ENCODE assay signal across 9 mouse cellular contexts in the genomic region with DNA sequence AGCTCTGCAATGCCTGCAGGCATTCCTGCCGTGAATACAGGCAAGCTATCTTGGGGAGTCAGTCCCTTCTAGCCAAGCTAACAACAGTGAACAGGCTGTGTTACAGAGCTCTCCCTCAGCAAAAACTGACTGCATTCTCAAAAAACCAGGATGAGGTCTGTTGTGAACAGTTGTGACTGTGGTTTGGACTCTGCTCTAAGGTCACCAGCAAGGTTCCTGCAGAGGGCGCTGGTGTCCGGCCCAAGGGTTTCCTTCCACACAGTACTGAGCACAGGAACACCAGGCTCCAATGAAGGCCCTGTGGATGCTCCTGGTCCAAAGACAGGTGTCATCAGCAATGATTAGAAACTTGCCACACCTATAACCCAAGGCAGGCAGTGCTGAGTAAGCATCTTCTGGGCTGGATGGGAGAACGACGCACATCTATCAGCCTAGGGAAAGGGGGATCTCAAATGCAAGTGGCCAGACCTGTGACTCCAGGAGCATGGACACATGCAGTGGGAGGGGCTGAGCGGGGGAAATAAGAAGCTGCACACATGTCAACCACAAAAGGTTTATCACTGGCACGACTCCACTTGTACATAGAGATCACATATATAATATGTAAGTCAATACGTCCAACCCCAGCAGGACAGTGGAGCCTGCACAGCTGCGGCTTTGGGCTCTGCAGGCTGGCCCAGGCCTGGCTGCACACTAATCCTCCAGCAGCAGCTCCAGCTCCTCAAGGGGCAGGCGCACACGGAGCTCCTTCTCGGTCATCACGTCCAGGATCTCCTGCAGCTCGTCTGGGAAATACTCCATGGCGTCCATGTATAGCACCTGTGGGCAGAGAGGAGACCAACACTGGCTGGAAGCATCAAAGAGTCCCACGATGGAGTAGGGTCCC. TPM values are rescaled to one million over a fixed set of nuclear protein-coding genes. Genes with fewer than 3 reads are reported as not detected.
A peak's percentile ranks its signal among the peaks of the same experiment; 100 is the strongest.
DNase-seq lines count a peak whose midpoint lies in the region; ATAC-seq lines count a peak whose summit lies in the region.
"Had no signal": no experiment of that assay in that cellular context is flagged by ENCODE, and none has a peak within 500 bp of the region (broad histone marks: within the 10 kb centered on the region; RNA-seq: fewer than 3 reads in every experiment).

No protein-coding gene starts in this region.

- whole genome bisulfite sequencing in hindbrain, embryonic 13.5 days, result 85% methylated on average over 16 of the region's 16 CpGs
- 80% methylated on average over 16 of the region's 16 CpGs for WGBS in hindbrain, embryonic 16.5 days
- WGBS in intestine, embryonic 16.5 days, result 82% methylated on average over 16 of the region's 16 CpGs

- peaks cover 88% of the 10 kb centered on the region for H3K36me3 ChIP-seq in hindbrain, embryonic 13.5 days
- peaks cover 48% of the 10 kb centered on the region for H3K36me3 ChIP-seq in hindbrain, embryonic 16.5 days (ENCODE audit: control insufficient read depth, insufficient read depth, low read length)
- H3K36me3 ChIP-seq in intestine, embryonic 16.5 days (ENCODE audit: control insufficient read depth, insufficient read depth, low read length), result peaks cover 26% of the 10 kb centered on the region

- no peaks in the 10 kb centered on the region for H3K27me3 ChIP-seq in hindbrain, embryonic 13.5 days
- H3K27me3 ChIP-seq in hindbrain, embryonic 16.5 days (replicated peaks; ENCODE audit: control insufficient read depth, insufficient read depth, low read length), result no peaks in the 10 kb centered on the region
- H3K27me3 ChIP-seq in intestine, embryonic 16.5 days (replicated peaks; ENCODE audit: control insufficient read depth, insufficient read depth, low read length), result no peaks in the 10 kb centered on the region

- ATAC-seq in hindbrain, embryonic 13.5 days (ENCODE audit: low FRiP score), result 0 out of 2 replicates have a peak, but pooled peaks have one; percentile 29
- no peak for ATAC-seq in hindbrain, embryonic 16.5 days
- 0 out of 2 replicates have a peak, but pooled peaks have one; percentile 17 for ATAC-seq in intestine, embryonic 16.5 days
- ATAC-seq in activated CD4-positive, CD25-positive, alpha-beta regulatory T cell, adult 4 months, result no peak

- no peak overlapping the region for H3K4me2 ChIP-seq in hindbrain, embryonic 13.5 days
- no peak overlapping the region for H3K4me2 ChIP-seq in hindbrain, embryonic 16.5 days (ENCODE audit: low read length)
- no peak overlapping the region for H3K4me2 ChIP-seq in intestine, embryonic 16.5 days (ENCODE audit: low read depth, low read length)

- peak; percentile 39 for DNase-seq in thymus, postnatal 4 days
- DNase-seq in thymus, postnatal 0 days (ENCODE audit: low spot score), result no peak
- DNase-seq in ovary, adult 18-20 months (ENCODE audit: low spot score), result no peak
- DNase-seq in gastrocnemius, adult 8-10 months (ENCODE audit: low spot score in 2 of 2), result no peak
- DNase-seq: heart, postnatal 14 days had no signal

- H3K9ac ChIP-seq in hindbrain, embryonic 13.5 days, result no peak overlapping the region
- no peak overlapping the region for H3K9ac ChIP-seq in hindbrain, embryonic 16.5 days (ENCODE audit: low read depth, low read length)
- H3K9ac ChIP-seq in intestine, embryonic 16.5 days (ENCODE audit: low read depth, low read length), result no peak overlapping the region

- 0 out of 2 replicates have a peak, but pooled peaks cover 2% of the 10 kb centered on the region for H3K4me1 ChIP-seq in hindbrain, embryonic 13.5 days (replicated peaks)
- no peaks in the 10 kb centered on the region for H3K4me1 ChIP-seq in hindbrain, embryonic 16.5 days (ENCODE audit: control insufficient read depth, insufficient read depth, low read depth, low read length)
- H3K4me1 ChIP-seq in intestine, embryonic 16.5 days (ENCODE audit: control insufficient read depth, insufficient read depth, low read length), result peaks cover 8% of the 10 kb centered on the region; the same call in 1 of the 2 replicates

- H3K9me3 ChIP-seq in hindbrain, embryonic 13.5 days, result no peaks in the 10 kb centered on the region
- H3K9me3 ChIP-seq in hindbrain, embryonic 16.5 days (ENCODE audit: control insufficient read depth, low read length), result no peaks in the 10 kb centered on the region
- no peaks in the 10 kb centered on the region for H3K9me3 ChIP-seq in intestine, embryonic 16.5 days (ENCODE audit: control insufficient read depth, low read length)

- no peak overlapping the region for H3K4me3 ChIP-seq in hindbrain, embryonic 13.5 days
- H3K4me3 ChIP-seq in hindbrain, embryonic 16.5 days (ENCODE audit: low read length), result no peak overlapping the region
- H3K4me3 ChIP-seq in intestine, embryonic 16.5 days (ENCODE audit: low read length), result no peak overlapping the region

- no peak overlapping the region for H3K27ac ChIP-seq in hindbrain, embryonic 13.5 days
- no peak overlapping the region for H3K27ac ChIP-seq in hindbrain, embryonic 16.5 days (ENCODE audit: low read depth, low read length)
- H3K27ac ChIP-seq in intestine, embryonic 16.5 days (ENCODE audit: low read length), result no peak overlapping the region

RNA-seq across cellular contexts. Expression of gene Psmc1, which starts 15.2 kb away (rescaled TPM):
- 282 and 285 TPM in 2 replicates for polyA plus RNA-seq in hindbrain, embryonic 13.5 days (2015; fragmentation: Nextera tagmentation; extraction: Ambion mirVana)
- 276 and 284 TPM in 2 replicates for polyA plus RNA-seq in hindbrain, embryonic 16.5 days (2015; fragmentation: Nextera tagmentation; extraction: Ambion mirVana)
- polyA plus RNA-seq in thymus, postnatal 0 days (2015; fragmentation: Nextera tagmentation; extraction: Ambion mirVana), result 277 and 292 TPM in 2 replicates
- 223 and 239 TPM in 2 replicates for polyA plus RNA-seq in intestine, embryonic 16.5 days (2015; fragmentation: Nextera tagmentation; extraction: Ambion mirVana)
- polyA plus RNA-seq in activated CD4-positive, CD25-positive, alpha-beta regulatory T cell, adult 4 months (2017; shearing (Covaris generic)), result 100 to 1,000 TPM; 201 to 218 TPM
- total RNA-seq in gastrocnemius, adult 8-10 months (2022), result 100 to 1,000 TPM; 142 to 173 (median 149) TPM

RNA-seq across cellular contexts. Expression of gene Nrde2, which starts 34.3 kb away (rescaled TPM):
- polyA plus RNA-seq in hindbrain, embryonic 13.5 days (2015; fragmentation: Nextera tagmentation; extraction: Ambion mirVana), result 14.4 and 14.9 TPM in 2 replicates
- 11.9 and 13.6 TPM in 2 replicates for polyA plus RNA-seq in hindbrain, embryonic 16.5 days (2015; fragmentation: Nextera tagmentation; extraction: Ambion mirVana)
- 23.5 and 27.0 TPM in 2 replicates for polyA plus RNA-seq in thymus, postnatal 0 days (2015; fragmentation: Nextera tagmentation; extraction: Ambion mirVana)
- polyA plus RNA-seq in intestine, embryonic 16.5 days (2015; fragmentation: Nextera tagmentation; extraction: Ambion mirVana), result 7.9 and 9.0 TPM in 2 replicates
- 10 to 100 TPM; 13.0 to 15.3 TPM for polyA plus RNA-seq in activated CD4-positive, CD25-positive, alpha-beta regulatory T cell, adult 4 months (2017; shearing (Covaris generic))
- 10 to 100 TPM in 2 of 4 experiments, 1 to 10 TPM in 2; 5.9 to 11.3 (median 9.4) TPM for total RNA-seq in gastrocnemius, adult 8-10 months (2022)

Comparison
In these comparisons a context has a peak if more than half of its experiments do, and no peak if none do; other contexts are left out.
1. ATAC-seq: peak in hindbrain, embryonic 13.5 days (single experiment) and intestine, embryonic 16.5 days (single experiment); none in hindbrain, embryonic 16.5 days (single experiment) and activated CD4-positive, CD25-positive, alpha-beta regulatory T cell, adult 4 months (single experiment).